Mouse (Mus musculus): ENCODE measurements around the gene Sdhaf1.

- TF ChIP-seq CTCF (IDR thresholded peaks at IDR 0.05; ENCODE audit: low read depth) (no peak), EP300 (IDR thresholded peaks at IDR 0.05; ENCODE audit: low read depth) (no peak)
Measured at GRCm38 (mm10) chr7:30359276-30359865, 35.7 kb upstream of the Sdhaf1 start.
